Mouse (Mus musculus): ENCODE results near the gene Swap70. TPM values are rescaled to one million over a fixed set of nuclear protein-coding genes. Genes with fewer than 3 reads are reported as not detected.
"Not testable (repeated sequence)": the region's sequence is repeated elsewhere in the genome, so short reads cannot be mapped to it uniquely, and the experiment has no call there.

Swap70 gene
- total RNA-seq (2021), result 10 to 100 TPM; 10.7 TPM

DNA sequence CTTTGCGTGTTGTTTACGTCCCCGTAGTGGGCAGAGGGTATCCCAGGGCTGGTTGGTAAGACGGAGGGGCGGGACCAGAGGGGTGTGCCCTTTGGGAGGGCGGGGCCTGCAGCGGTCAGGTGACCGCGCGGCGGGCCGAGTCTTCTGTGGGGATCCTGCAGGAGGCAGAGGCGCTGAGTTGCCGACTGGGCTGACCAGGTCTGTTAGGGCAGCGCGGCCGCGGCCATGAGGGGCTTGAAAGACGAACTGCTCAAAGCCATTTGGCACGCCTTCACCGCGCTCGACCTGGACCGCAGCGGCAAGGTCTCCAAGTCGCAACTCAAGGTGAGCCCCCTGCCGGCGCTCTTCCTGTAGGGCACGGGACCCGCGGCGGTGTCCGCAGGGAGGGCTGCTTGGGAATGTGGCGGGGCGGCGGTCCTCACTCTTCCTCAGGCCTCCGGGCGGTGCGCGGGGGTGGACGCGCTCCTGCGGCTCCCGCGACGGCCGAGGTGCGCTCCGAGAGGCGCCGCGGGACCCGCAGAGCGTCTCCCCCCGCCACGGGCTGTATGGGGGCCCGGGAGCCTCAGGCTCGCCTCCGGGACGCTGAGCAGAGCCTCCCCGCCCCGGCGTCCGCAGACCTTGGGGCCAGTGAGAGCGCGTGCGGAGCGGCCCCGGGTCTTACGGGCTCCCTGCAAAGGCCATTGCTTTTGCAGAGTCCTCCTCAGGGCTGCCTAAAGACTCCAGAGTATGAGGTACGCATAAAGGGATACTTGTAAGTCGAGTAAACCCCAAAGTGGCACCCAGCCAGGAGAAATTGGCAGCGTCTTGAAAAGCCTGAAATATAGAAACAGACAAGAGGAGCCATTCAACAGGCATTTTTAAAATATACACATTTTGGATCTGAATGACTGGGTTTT, at the start of gene Swap70:
Gene Swap70, plus strand, starts transcription at position 126 of the 896 bp plus-strand sequence.
- DNase-seq, result peak; percentile 52 to 66

DNA sequence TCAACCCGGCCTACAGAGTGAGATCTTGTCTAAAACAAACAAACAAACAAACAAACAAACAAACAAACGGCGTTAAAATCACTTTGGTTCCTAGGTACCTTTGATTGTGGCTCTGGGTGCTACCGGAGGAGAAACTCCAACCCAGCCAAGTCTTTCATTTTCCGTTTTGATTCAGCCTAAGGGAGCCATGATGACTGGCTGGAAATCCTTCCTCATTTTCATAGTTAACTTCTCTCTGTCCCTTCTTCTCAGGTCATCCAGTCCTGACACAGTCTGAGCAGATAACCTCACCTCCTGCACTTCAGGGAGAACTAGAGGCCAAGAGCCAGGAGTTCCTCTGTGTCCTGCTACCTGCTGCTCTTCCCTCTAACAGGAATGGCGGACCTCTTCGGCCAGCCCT, 42.3 kb upstream of the Swap70 start:
- no peak for DNase-seq

DNA sequence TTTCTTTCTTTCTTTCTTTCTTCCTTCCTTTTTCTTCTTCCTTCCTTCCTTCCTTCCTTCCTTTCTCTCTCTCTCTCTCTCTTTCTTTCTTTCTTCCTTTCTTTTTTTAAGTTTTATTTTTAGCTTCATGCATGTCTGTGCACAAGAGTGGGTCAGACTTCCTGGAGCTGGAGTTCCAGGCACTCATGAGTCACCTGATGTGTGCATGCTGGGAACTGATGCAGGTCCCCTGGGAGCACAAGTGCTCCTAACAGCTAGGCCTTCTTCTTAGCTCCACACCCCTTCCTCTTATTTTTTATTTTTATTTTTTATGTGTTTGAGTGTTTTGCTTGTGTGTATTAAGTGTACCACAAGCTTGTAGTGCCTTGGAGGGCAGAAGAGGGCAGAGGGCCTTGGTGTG, 40.9 kb upstream of the Swap70 start:
- DNase-seq, result no peak

DNA sequence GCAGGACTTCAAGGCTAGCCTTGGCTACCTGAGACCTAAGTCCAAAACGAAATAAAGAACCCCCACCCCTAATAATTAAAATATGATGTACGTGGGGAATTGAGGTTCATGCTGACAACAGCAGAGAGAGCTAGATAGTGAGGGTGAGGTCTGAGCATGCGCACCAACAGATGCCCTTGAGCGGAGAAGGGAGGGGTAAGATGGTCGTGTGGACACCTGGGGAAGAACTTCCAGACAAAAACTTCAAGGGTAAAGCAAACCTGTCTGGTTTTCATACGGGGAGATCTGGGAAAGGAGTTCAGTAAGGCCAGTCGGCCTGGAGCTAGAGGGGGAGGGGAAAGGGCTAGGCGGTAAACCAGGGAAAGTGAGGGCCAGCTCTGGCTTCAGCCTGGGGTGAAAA, 40.1 kb upstream of the Swap70 start:
- no peak for DNase-seq

- no peak for DNase-seq
Measured at GRCm38 (mm10) chr7:110184608-110185007, 36.9 kb upstream of the Swap70 start.

- no peak for DNase-seq
Measured at GRCm38 (mm10) chr7:110189951-110190350, 31.6 kb upstream of the Swap70 start.

- DNase-seq, result no peak
Measured at GRCm38 (mm10) chr7:110193186-110193585, 28.3 kb upstream of the Swap70 start.

DNA sequence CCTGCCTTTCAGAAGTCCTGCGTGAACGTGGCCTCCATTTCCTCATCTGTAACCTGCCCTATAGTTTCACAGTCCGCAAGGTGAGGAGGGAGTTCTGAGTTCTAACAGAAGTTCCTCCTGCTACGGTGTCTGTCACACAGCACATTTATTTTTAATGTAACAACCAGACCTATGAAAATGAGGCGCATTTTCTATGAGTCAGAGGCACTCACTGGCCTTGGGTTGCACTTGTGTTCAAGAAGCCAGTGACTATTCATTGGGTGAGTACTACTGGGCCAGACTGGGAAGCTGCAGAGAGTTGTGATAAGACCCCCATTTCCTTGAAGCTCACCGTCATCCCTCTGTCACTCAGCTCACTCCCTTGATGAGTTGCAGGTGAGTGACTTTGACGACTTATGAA, 24.3 kb upstream of the Swap70 start:
- DNase-seq, result no peak

DNA sequence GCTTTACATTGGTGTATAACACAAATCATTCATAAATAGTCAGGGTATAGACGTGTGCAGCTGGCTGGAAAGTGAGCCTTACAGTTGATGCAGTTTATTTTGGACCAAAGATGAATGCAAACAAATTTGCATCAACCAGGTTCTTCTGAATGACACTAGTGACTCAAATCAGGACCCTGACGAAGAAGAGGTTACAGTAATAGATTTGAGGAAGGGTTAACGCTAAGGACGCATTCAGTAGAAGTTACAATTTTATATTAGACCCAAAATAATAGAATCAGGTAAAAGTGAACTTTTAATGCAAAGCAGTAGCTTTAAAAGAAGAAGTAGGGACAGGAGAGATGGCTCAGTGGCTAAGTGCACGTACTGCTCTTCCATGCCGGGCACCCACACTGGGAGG, 19.6 kb upstream of the Swap70 start:
- no peak for DNase-seq

GRCm38 (mm10) chr7:110204208-110204607, 17.3 kb upstream of the Swap70 start:
- DNase-seq, result no peak

DNA sequence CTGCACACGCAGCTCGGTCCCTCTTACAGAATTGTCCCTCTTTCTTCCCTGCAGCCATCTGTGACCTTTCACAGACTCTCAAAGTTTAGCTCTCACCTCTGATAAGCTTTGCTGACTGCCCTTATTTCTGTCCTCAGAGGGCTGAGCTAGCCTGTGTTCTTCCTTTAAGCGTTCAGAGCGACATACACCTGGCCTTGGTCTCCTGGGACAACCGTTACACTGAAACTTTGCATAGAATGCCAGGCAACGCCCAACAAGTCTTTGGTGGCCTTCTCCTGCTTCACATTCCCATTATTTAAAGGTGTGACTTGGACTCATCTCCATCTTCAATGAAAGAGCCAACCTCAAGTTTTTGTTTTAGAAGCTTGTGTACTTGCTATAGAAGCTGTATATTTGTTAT, 13.2 kb upstream of the Swap70 start:
- DNase-seq, result no peak

DNA sequence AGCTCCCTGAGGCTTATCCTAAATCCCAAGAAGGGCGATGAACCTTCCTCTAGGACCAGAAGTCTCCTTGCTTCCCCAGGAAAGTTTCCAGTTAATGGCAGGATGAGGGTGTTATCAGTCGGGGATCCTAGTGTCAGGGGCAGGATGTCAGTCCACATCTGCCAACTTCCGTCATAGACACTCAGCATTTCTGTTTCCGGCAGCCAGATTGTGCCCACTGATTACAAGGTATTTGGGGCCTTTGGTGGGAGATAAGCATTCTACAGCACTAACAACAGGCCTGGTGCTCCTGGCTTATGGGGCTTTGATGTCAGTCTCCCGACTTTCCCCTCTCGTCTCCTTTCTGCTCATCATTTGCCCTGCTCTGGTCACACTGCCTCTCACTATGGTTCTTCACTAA, 12.1 kb upstream of the Swap70 start:
- no peak for DNase-seq

DNA sequence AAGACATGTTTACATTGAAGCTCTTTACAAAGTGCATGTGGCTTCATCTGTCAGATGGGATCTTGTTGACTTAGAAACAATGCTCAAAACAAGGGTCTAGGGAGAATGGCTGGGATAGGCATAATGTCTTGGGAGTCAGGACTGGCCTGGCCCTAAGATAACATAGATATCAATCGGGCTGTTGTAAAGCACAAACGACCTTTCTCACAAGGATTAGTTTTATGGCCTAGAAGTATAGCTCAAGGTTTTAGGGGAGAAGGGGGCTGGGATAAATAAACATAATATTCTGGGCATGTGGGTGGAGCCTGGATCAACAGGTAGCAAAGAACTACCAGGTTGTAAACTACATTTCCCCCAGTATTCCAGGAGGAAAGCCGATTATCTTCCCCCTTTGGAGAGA, 10.5 kb upstream of the Swap70 start:
- DNase-seq, result no peak

GRCm38 (mm10) chr7:110214882-110215281, 6.6 kb upstream of the Swap70 start:
- DNase-seq, result no peak

- DNase-seq, result no peak
Measured at GRCm38 (mm10) chr7:110221051-110221585, 393 bp upstream of the Swap70 start.

DNA sequence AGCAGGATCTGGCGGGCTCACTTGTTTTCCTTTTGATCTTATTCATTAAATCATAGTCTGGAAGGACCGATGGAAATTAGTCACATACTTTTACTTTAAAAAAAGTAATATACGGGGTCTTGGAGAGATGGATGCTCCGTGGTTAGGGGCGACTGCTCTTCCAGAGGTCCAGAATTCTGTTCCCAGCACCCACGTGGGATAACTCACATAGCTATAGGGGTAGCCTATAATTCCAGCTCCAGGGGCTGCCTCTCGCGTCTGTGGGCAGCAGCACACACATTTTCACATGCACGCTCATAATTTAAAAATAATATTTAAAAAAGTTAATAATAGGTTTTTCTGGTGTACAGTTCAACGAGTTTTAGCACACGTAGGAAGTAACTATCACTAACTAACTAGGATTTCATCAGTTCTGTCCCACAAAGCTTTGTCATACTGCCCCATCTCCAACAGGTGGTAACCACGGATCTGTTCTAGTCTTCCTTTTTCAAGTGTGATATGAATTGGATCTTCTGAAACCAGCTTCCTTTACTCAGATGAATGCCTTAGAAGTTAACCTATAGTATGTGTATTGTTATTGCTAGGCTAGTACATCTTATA, 1.2 kb downstream of the Swap70 start:
- DNase-seq, result no peak

DNA sequence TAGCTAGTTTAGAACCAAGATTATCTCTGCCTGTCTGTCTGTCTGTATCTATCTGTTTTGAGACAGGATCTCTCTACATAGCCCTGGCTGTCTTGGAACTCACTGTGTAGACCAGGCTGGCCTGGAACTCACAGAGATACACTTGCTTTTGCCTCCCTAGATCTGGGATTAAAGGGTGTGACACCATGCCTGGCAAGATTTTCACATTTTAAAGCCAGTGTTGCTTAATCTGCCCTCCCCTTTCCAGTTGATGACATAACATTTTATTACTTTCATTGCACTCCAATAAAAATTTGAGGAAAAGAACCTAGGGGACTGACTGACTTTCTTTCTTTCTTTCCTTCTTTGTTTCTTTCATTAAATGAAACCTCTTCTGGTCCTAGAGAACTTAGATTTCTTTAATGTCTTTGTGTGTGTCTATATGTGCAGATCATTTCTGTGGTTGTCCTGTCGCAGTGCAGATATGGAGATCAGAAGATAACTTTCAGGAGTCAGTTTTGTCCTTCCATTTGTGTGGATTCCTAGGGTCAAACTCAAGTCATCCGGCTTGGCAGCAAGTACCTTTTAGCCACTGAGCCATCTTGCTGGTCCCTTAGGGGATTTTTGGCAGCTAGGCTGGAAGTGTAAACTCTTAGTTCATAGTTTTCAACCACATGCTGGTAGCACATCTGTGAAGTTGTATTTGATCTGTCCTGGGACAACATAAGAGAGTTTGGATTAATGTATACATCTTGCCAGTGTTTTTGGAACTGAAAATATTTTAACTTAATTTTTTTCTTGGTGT, 2.4 kb downstream of the Swap70 start:
- no peak for DNase-seq

DNA sequence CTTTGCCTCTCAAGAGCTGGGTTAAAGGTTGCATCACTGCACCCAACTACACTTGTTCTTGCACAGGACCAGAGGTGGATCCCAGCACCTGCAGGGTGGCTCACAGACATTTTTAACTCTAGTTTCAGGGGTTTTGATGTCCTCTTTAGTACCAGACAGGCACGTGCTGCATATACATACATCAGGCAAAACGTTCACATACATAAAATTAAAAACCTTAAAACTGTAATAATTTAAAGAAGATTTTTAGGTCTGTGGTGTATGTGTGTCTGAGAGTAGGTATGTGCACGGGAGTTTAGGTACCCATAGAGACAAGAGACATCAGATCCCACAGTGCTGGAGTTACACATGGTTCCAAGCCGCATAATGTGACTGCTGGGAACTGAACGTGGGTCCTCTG, 5.0 kb downstream of the Swap70 start:
- DNase-seq, result no peak

- no peak for DNase-seq
Measured at GRCm38 (mm10) chr7:110229967-110230366, 8.5 kb downstream of the Swap70 start.

DNA sequence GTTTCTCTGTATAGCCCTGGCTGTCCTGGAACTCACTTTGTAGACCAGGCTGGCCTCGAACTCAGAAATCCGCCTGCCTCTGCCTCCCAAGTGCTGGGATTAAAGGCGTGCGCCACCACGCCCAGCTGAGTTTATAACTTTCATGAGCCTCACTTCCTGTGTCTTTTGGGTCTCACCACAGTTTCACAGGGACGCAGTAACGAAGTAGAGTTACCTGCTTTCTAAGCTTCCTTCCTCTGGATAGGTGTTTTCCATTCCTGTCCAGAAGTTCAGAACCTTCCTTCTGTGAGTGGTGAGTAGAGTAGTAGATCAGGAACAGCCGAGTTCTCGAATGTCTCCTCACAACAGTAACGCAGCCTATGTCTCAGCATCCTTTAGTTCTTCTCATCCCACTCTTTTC, 9.6 kb downstream of the Swap70 start:
- not testable (repeated sequence) for DNase-seq

DNA sequence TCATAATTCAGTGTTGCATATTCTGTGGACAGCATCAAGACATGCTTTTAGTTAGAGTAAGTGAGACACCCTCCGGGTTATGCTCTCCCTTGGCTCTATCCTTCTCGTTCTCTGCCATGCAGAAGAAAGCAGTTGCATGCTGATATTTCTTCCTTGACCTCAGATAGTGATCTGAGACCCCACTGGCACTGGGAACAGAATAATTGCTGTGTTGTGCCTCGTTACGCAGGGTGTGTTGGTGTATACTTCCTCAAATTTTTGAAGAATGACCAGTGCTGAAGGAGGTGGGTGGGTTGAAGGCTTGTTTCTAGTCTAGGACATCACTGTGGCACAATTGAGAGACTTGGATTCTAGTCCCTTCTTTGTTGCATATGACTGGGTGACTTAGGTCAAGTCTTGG, 14.6 kb downstream of the Swap70 start:
- no peak for DNase-seq

DNA sequence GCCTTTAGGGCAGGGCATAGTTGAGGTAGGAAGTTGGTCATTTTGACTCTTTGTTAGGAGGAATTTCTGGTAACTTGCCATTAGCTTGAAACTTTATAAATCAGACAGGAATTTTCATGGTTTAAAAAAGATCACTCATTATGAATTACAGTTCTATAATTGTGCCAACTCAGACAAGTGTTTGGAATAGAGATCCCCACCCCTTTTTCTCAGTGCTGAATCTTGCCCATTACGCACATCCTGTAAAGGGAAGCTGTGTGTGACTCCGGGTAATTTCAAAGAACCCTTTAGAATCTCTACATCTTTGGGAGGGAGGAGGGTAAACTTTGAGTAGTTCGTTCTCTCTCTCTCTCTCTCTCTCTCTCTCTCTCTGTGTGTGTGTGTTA, 15.9 kb downstream of the Swap70 start:
- DNase-seq, result no peak

DNA sequence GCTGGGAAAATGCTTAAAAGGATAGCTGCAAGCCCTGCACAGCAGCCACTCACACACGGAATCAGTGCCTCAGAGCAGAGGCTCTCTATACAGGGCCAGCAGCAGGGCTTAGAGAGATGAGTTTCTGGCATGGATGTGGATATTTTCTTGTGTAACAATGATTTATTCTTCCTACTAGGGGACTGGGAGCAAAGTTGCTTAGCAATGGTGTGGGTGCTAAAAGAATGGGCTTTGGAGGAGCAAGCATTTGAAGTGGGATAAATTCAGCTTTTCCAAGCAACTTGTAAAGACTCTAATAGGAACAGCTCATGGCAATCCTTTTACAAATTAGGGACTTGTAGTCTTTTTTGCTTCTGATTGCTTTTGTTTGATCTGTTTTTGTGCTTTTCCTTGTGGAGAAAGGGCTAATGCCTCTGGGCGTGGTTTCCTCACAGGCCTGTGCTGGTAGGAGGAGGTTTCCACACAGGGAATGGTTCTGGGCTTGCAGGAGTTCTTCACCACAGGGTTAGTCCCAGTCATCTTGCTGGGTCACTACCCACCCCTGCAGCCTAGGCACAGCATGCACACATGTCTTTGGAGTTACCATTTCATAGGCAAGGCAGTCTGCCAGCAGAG, 16.4 kb downstream of the Swap70 start:
- DNase-seq, result no peak
